Mouse (Mus musculus): Measurements from ENCODE around the gene Cklf.

DNA sequence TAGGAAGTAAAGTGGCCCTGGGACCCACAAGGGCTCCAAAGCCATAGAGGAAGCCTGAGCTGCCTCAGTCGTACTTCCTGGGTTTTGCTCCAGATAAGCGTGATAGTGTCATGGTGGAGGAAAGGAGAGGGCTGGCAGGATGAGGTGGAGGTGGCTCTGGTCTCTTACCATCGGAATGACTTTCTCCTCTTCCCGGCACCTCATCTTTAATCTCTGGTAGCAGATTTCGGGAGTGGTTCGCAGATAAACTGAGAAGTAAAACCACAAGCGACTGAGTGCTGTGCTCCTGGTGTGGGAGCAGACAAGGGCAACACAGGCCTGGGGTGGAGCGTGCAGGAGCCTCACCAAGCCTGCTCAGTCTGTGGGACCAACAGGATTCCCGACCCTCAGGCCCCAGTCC lies 20.3 kb upstream of the Cklf start:
- TF ChIP-seq E2F4 (IDR thresholded peaks at IDR 0.05; ENCODE audit: insufficient replicate concordance, low read depth, low read length) = no peak
- TF ChIP-seq IRF4 (IDR thresholded peaks at IDR 0.05; ENCODE audit: low read depth, low read length) = no peak
- no peak for TF ChIP-seq SIN3A (IDR thresholded peaks at IDR 0.05; ENCODE audit: low read length)
- TF ChIP-seq POLR2A (IDR thresholded peaks at IDR 0.05; ENCODE audit: low read depth, low read length) = no peak
- TF ChIP-seq CHD2 (IDR thresholded peaks at IDR 0.05; ENCODE audit: low read length) = no peak

Measured in CH12.LX (cell line).